Mouse (Mus musculus): ENCODE data around the gene Lman2. TPM values are rescaled to one million over a fixed set of nuclear protein-coding genes. Genes with fewer than 3 reads are reported as not detected.

Gene Lman2
- polyA plus RNA-seq, 1 experiment from 2014 or later, result 93.7 TPM

- H3K4me1 ChIP-seq (replicated peaks; ENCODE audit: insufficient read depth, low read length), result peaks cover 10% of the 10 kb centered on the region
- WGBS, result under 1% methylated on average over 75 of the region's 82 CpGs
These were observed 32.7 kb downstream of the Lman2 start, which contains the start of gene Mxd3 for GRCm38 (mm10) chr13:55329683-55330566. TSS of gene Mxd3 (minus strand) at chr13:55329823.

GRCm38 (mm10) chr13:55329109-55329682 lies 33.4 kb downstream of the Lman2 start:
- TF ChIP-seq CTCF (IDR thresholded peaks at IDR 0.05; ENCODE audit: low read depth), result no peak
- Histone ChIP-seq H3K27ac (peak overlapping the region; percentile 3; the same call in 1 of the 2 replicates), H3K9ac (ENCODE audit: low read depth, low read length) (peak overlapping the region; percentile 54), H3K4me3 (replicated peaks; ENCODE audit: low read depth, low read length) (peak overlapping the region; percentile 50), H3K4me1 (replicated peaks; ENCODE audit: insufficient read depth, low read length) (peaks cover 10% of the 10 kb centered on the region), H3K9me3 (replicated peaks; ENCODE audit: low read length) (no peaks in the 10 kb centered on the region), H3K4me2 (ENCODE audit: low read length) (peak overlapping the region; percentile 68), H3K36me3 (ENCODE audit: insufficient read depth, low read length) (peaks cover 15% of the 10 kb centered on the region), H3K27me3 (ENCODE audit: insufficient read depth, low read length) (no peaks in the 10 kb centered on the region)
- ATAC-seq (replicated peaks; ENCODE audit: low FRiP score, low read depth) (peak; percentile 8), DNase-seq (ENCODE audit: low spot score) (peak; percentile 37)
- WGBS, result 0% methylated on average over 26 of the region's 29 CpGs

More at GRCm38 (mm10) chr13:55329683-55330566, 32.7 kb downstream of the Lman2 start, which contains the start of gene Mxd3:
- no peak for TF ChIP-seq CTCF (IDR thresholded peaks at IDR 0.05; ENCODE audit: low read depth)
- peak within 1 kb of the TSS; percentile 65 for H3K27ac ChIP-seq
- H3K9me3 ChIP-seq (replicated peaks; ENCODE audit: low read length), result no peaks in the 10 kb centered on the region
- ATAC-seq (replicated peaks; ENCODE audit: low FRiP score, low read depth) (peak; percentile 75), DNase-seq (ENCODE audit: low spot score) (peak; percentile 88)
- H3K4me2 ChIP-seq (ENCODE audit: low read length), result peak within 1 kb of the TSS; percentile 68
- H3K27me3 ChIP-seq (ENCODE audit: insufficient read depth, low read length), result no peaks in the 10 kb centered on the region
- H3K4me3 ChIP-seq (replicated peaks; ENCODE audit: low read depth, low read length), result peak within 1 kb of the TSS; percentile 50
- peaks cover 10% of the 10 kb centered on the region; the same call in 1 of the 2 replicates for H3K36me3 ChIP-seq (ENCODE audit: insufficient read depth, low read length)
- peak within 1 kb of the TSS; percentile 54 for H3K9ac ChIP-seq (ENCODE audit: low read depth, low read length)

GRCm38 (mm10) chr13:55328641-55329040 lies 33.9 kb downstream of the Lman2 start:
- Histone ChIP-seq H3K27ac (no peak overlapping the region), H3K4me1 (replicated peaks; ENCODE audit: insufficient read depth, low read length) (peaks cover 10% of the 10 kb centered on the region), H3K4me3 (replicated peaks; ENCODE audit: low read depth, low read length) (peak overlapping the region; percentile 50), H3K9me3 (replicated peaks; ENCODE audit: low read length) (no peaks in the 10 kb centered on the region), H3K27me3 (ENCODE audit: insufficient read depth, low read length) (no peaks in the 10 kb centered on the region), H3K4me2 (ENCODE audit: low read length) (peak overlapping the region; percentile 68), H3K36me3 (ENCODE audit: insufficient read depth, low read length) (peaks cover 21% of the 10 kb centered on the region), H3K9ac (ENCODE audit: low read depth, low read length) (no peak overlapping the region; the same call in 1 of the 2 replicates)
- DNase-seq (ENCODE audit: low spot score), result no peak
- ATAC-seq (replicated peaks; ENCODE audit: low FRiP score, low read depth), result no peak
- no peak for TF ChIP-seq CTCF (IDR thresholded peaks at IDR 0.05; ENCODE audit: low read depth)
- WGBS, result 77% methylated on average over 4 of the region's 4 CpGs

GRCm38 (mm10) chr13:55328171-55328570 lies 34.4 kb downstream of the Lman2 start:
- Histone ChIP-seq H3K27ac (no peak overlapping the region), H3K4me1 (replicated peaks; ENCODE audit: insufficient read depth, low read length) (peaks cover 15% of the 10 kb centered on the region), H3K4me3 (replicated peaks; ENCODE audit: low read depth, low read length) (peak overlapping the region; percentile 50; the same call in 1 of the 2 replicates), H3K36me3 (ENCODE audit: insufficient read depth, low read length) (peaks cover 25% of the 10 kb centered on the region), H3K9ac (ENCODE audit: low read depth, low read length) (0 out of 2 replicates have a peak overlapping the region, but pooled peaks have one; percentile 3), H3K27me3 (ENCODE audit: insufficient read depth, low read length) (no peaks in the 10 kb centered on the region), H3K9me3 (replicated peaks; ENCODE audit: low read length) (no peaks in the 10 kb centered on the region), H3K4me2 (ENCODE audit: low read length) (peak overlapping the region; percentile 68)
- TF ChIP-seq CTCF (IDR thresholded peaks at IDR 0.05; ENCODE audit: low read depth), result no peak
- no peak for ATAC-seq (replicated peaks; ENCODE audit: low FRiP score, low read depth)
- WGBS, result 84% methylated on average over 6 of the region's 6 CpGs
- no peak for DNase-seq (ENCODE audit: low spot score)

GRCm38 (mm10) chr13:55327633-55328032 lies 35.0 kb downstream of the Lman2 start:
- Histone ChIP-seq H3K4me3 (replicated peaks; ENCODE audit: low read depth, low read length) (no peak overlapping the region), H3K9ac (ENCODE audit: low read depth, low read length) (no peak overlapping the region), H3K4me1 (replicated peaks; ENCODE audit: insufficient read depth, low read length) (peaks cover 18% of the 10 kb centered on the region), H3K4me2 (ENCODE audit: low read length) (no peak overlapping the region), H3K36me3 (ENCODE audit: insufficient read depth, low read length) (peaks cover 26% of the 10 kb centered on the region), H3K9me3 (replicated peaks; ENCODE audit: low read length) (no peaks in the 10 kb centered on the region), H3K27ac (no peak overlapping the region), H3K27me3 (ENCODE audit: insufficient read depth, low read length) (no peaks in the 10 kb centered on the region)
- 52% methylated on average over 8 of the region's 8 CpGs for WGBS
- ATAC-seq (replicated peaks; ENCODE audit: low FRiP score, low read depth), result peak; percentile 34; the same call in 1 of the 2 replicates
- DNase-seq (ENCODE audit: low spot score), result peak; percentile 90
- TF ChIP-seq CTCF (IDR thresholded peaks at IDR 0.05; ENCODE audit: low read depth), result peak; percentile 89

GRCm38 (mm10) chr13:55327169-55327568 lies 35.4 kb downstream of the Lman2 start:
- peak overlapping the region; percentile 13; the same call in 1 of the 2 replicates for H3K27ac ChIP-seq
- DNase-seq (ENCODE audit: low spot score), result no peak
- no peak overlapping the region for H3K4me3 ChIP-seq (replicated peaks; ENCODE audit: low read depth, low read length)
- peaks cover 18% of the 10 kb centered on the region for H3K4me1 ChIP-seq (replicated peaks; ENCODE audit: insufficient read depth, low read length)
- no peaks in the 10 kb centered on the region for H3K27me3 ChIP-seq (ENCODE audit: insufficient read depth, low read length)
- 49% methylated on average over 4 of the region's 4 CpGs for WGBS
- no peak for ATAC-seq (replicated peaks; ENCODE audit: low FRiP score, low read depth)
- no peak overlapping the region for H3K4me2 ChIP-seq (ENCODE audit: low read length)
- H3K36me3 ChIP-seq (ENCODE audit: insufficient read depth, low read length), result peaks cover 26% of the 10 kb centered on the region
- TF ChIP-seq CTCF (IDR thresholded peaks at IDR 0.05; ENCODE audit: low read depth), result no peak
- H3K9ac ChIP-seq (ENCODE audit: low read depth, low read length), result no peak overlapping the region
- H3K9me3 ChIP-seq (replicated peaks; ENCODE audit: low read length), result no peaks in the 10 kb centered on the region
